Mouse (Mus musculus): ENCODE measurements at regions not wholly inside any gene's neighbourhood (a gene's known extent, or its start where the extent isn't known, plus 50 kb on each side); places are given as distances from the start of the nearest gene placed in this dataset.

DNA sequence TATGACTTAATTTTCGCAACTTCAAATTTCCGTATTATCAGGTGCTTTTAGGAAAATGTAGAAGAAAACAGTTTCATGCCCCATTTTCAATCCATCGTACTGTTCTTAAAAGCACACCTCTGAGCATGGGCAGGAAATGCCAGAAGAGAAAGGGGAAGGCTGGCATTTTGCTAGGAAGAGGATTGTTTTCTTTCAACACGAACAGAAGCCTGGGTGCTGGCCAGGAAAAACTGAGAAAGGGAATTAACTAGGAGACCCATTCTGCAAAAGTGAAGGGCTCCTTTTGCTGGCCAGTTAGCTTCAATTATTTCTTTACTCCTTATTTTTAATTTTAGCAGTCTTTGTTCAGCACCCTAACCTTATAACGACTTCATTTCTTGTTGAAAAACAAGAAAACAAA, 264.0 kb downstream of the Btg1 start:
- H3K27me3 ChIP-seq (ENCODE audit: control insufficient read depth, insufficient read depth, low read length) = no peaks in the 10 kb centered on the region
- no peaks in the 10 kb centered on the region for H3K36me3 ChIP-seq (ENCODE audit: control insufficient read depth, insufficient read depth, low read length)
- 69% methylated on average over 5 of the region's 5 CpGs for WGBS (ENCODE audit: insufficient replicate concordance)
- H3K27ac ChIP-seq (ENCODE audit: low read depth, low read length) = no peak overlapping the region
- no peak overlapping the region for H3K9ac ChIP-seq (ENCODE audit: low read depth, low read length)
- no peaks in the 10 kb centered on the region for H3K9me3 ChIP-seq (replicated peaks; ENCODE audit: control insufficient read depth, low read length)
- H3K4me1 ChIP-seq (ENCODE audit: control insufficient read depth, insufficient read depth, low read length) = no peaks in the 10 kb centered on the region
- no peak for ATAC-seq (replicated peaks; ENCODE audit: insufficient number of reproducible peaks, low FRiP score, low TSS enrichment)
- H3K4me2 ChIP-seq = no peak overlapping the region
- H3K4me3 ChIP-seq (ENCODE audit: low read depth, low read length) = no peak overlapping the region

DNA sequence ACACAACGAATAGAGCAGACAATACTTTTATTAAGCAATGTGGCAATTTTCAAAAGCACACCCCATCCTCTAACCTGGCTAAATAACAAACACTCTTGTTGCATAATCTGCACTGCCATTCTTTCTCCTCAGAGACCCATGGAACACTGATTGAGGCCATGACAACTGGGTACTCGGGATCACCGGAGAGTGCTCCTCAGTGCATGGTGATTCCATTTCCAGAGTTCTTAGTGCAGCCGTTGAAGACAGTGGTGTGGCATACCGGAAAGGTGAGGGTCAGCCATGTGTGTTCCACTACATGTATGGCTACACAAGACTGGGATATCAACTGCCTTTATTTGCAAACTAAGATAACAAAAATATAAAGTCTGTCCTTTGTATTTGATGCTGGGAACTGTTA, 264.4 kb downstream of the Btg1 start:
- Histone ChIP-seq H3K9me3 (replicated peaks; ENCODE audit: control insufficient read depth, low read length) (no peaks in the 10 kb centered on the region), H3K4me3 (ENCODE audit: low read depth, low read length) (no peak overlapping the region), H3K27me3 (ENCODE audit: control insufficient read depth, insufficient read depth, low read length) (no peaks in the 10 kb centered on the region), H3K36me3 (ENCODE audit: control insufficient read depth, insufficient read depth, low read length) (no peaks in the 10 kb centered on the region), H3K4me1 (ENCODE audit: control insufficient read depth, insufficient read depth, low read length) (no peaks in the 10 kb centered on the region), H3K4me2 (no peak overlapping the region), H3K9ac (ENCODE audit: low read depth, low read length) (no peak overlapping the region), H3K27ac (ENCODE audit: low read depth, low read length) (no peak overlapping the region)
- 77% methylated on average over 5 of the region's 5 CpGs for WGBS (ENCODE audit: insufficient replicate concordance)
- ATAC-seq (replicated peaks; ENCODE audit: insufficient number of reproducible peaks, low FRiP score, low TSS enrichment) = no peak

DNA sequence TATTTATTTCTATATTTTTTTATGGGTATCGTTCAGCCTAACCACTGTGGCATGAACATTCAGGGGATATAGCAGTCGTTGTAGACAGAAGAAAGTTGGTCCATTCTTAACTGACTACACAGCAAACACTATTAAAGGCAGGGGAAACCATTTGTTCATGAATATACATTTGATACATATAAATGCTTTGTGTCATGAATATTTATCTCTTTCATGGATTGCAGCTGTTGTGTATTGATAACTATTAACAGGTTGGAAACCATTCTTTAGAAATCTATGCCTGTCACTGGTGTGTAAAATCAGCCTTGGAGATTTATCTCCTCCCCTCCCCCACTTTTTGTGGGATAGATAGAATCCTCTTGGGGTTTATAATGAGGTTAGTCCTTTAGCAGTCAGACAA, 264.9 kb downstream of the Btg1 start:
- no peak overlapping the region for H3K4me2 ChIP-seq
- H3K27ac ChIP-seq (ENCODE audit: low read depth, low read length) = no peak overlapping the region
- H3K4me1 ChIP-seq (ENCODE audit: control insufficient read depth, insufficient read depth, low read length) = no peaks in the 10 kb centered on the region
- H3K36me3 ChIP-seq (ENCODE audit: control insufficient read depth, insufficient read depth, low read length) = no peaks in the 10 kb centered on the region
- no peaks in the 10 kb centered on the region for H3K27me3 ChIP-seq (ENCODE audit: control insufficient read depth, insufficient read depth, low read length)
- WGBS (ENCODE audit: insufficient replicate concordance) = 78% methylated on average over 2 of the region's 2 CpGs
- H3K9ac ChIP-seq (ENCODE audit: low read depth, low read length) = no peak overlapping the region
- H3K4me3 ChIP-seq (ENCODE audit: low read depth, low read length) = no peak overlapping the region
- no peaks in the 10 kb centered on the region for H3K9me3 ChIP-seq (replicated peaks; ENCODE audit: control insufficient read depth, low read length)
- ATAC-seq (replicated peaks; ENCODE audit: insufficient number of reproducible peaks, low FRiP score, low TSS enrichment) = no peak

DNA sequence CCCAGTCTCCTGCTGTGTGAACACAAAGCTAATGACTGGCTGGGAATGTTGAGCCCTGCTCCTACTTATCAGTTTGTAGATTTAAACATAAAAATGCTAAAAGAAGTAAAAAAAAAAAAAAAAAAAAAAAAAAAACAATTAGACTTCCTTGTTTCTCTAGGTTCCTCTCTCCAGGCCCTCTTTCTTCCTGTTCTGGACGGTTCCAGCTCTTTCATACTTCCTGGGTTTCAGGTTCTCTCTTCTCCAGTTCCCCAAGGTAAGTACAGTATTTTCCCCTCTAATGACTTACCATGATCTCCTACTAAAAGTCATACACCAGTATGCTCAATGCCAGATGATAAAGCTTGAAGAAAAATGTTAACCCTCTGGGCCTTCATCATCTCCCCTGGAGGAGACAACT, 284.3 kb downstream of the Btg1 start:
- no peak overlapping the region for H3K27ac ChIP-seq (ENCODE audit: low read depth, low read length)
- no peak overlapping the region for H3K4me2 ChIP-seq
- ATAC-seq (replicated peaks; ENCODE audit: insufficient number of reproducible peaks, low FRiP score, low TSS enrichment) = no peak
- no peaks in the 10 kb centered on the region for H3K36me3 ChIP-seq (ENCODE audit: control insufficient read depth, insufficient read depth, low read length)
- WGBS (ENCODE audit: insufficient replicate concordance) = 55% methylated on average over 1 of the region's 1 CpGs
- no peaks in the 10 kb centered on the region for H3K9me3 ChIP-seq (replicated peaks; ENCODE audit: control insufficient read depth, low read length)
- H3K27me3 ChIP-seq (ENCODE audit: control insufficient read depth, insufficient read depth, low read length) = no peaks in the 10 kb centered on the region
- no peaks in the 10 kb centered on the region for H3K4me1 ChIP-seq (ENCODE audit: control insufficient read depth, insufficient read depth, low read length)
- no peak overlapping the region for H3K9ac ChIP-seq (ENCODE audit: low read depth, low read length)
- no peak overlapping the region for H3K4me3 ChIP-seq (ENCODE audit: low read depth, low read length)

DNA sequence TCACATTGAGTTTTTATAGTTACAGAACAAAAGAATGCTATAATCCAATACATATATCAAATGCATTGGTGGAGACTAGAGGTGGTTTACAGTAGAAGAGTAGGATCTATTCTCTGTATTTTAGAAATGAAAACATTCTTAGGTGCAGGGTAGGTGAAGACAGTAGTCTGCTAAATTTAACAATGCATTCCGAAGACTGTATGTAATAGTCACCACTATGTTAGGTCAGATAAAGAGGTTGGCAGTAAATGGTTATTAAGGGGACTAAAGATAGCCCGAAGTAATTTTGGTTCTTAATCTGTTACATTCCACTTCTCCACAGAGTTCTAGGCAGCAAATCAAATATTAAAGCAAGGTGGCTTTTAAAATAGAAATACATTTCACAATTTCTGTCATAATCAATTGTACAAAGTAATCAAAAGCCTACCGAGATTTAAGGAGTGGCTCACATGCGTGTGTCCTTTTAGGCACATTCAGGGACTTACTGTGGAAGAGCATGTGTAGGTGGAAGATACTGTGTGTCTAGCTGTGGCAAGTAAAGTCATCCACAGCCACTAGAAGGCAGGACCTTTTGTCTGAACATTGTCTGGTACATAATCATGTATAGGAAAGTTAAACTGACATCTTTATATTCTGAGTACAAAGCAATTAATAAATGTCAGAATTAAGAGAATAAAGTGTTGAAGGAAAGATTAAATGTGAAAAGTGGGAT, 288.4 kb downstream of the Btg1 start:
- Histone ChIP-seq H3K36me3 (ENCODE audit: control insufficient read depth, insufficient read depth, low read length) (no peaks in the 10 kb centered on the region), H3K4me3 (ENCODE audit: low read depth, low read length) (no peak overlapping the region), H3K27ac (ENCODE audit: low read depth, low read length) (no peak overlapping the region), H3K9me3 (replicated peaks; ENCODE audit: control insufficient read depth, low read length) (no peaks in the 10 kb centered on the region), H3K4me1 (ENCODE audit: control insufficient read depth, insufficient read depth, low read length) (no peaks in the 10 kb centered on the region), H3K4me2 (no peak overlapping the region), H3K9ac (ENCODE audit: low read depth, low read length) (no peak overlapping the region), H3K27me3 (ENCODE audit: control insufficient read depth, insufficient read depth, low read length) (no peaks in the 10 kb centered on the region)
- WGBS (ENCODE audit: insufficient replicate concordance) = 64% methylated on average over 4 of the region's 4 CpGs
- ATAC-seq (replicated peaks; ENCODE audit: insufficient number of reproducible peaks, low FRiP score, low TSS enrichment) = no peak

DNA sequence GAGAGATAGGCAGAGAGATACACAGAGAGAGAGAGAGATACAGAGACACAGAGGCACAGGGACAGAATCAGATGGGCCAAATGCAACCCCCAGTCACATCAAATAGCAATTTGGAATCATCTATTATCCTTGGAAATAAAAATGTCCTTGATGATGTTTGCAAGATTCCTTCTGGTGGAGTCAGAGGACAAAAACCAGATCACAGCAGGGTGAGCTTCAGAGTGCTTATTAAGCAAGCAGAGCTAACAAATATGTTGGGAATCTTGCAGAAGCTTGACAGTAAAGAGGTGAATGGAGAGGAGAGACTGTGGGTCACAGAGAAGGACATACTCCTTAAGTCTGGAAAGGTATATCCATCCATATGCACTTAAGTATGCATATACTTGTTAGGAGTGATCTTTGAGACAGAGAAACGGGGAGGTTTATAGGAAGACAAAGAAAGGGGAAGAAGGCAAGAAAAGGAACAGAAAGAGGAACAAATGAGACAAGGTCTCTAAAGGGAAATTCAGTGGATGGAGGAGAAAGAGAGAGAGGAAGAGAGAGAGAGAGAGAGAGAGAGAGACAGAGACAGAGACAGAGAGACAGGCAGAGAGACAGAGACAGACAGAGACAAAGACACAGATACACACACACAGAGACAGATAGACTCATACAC, 293.0 kb downstream of the Btg1 start:
- no peaks in the 10 kb centered on the region for H3K4me1 ChIP-seq (ENCODE audit: control insufficient read depth, insufficient read depth, low read length)
- no peak overlapping the region for H3K4me3 ChIP-seq (ENCODE audit: low read depth, low read length)
- no peak overlapping the region for H3K4me2 ChIP-seq
- ATAC-seq (replicated peaks; ENCODE audit: insufficient number of reproducible peaks, low FRiP score, low TSS enrichment) = no peak
- H3K9ac ChIP-seq (ENCODE audit: low read depth, low read length) = no peak overlapping the region
- no peaks in the 10 kb centered on the region for H3K27me3 ChIP-seq (ENCODE audit: control insufficient read depth, insufficient read depth, low read length)
- H3K9me3 ChIP-seq (replicated peaks; ENCODE audit: control insufficient read depth, low read length) = peaks cover under 1% of the 10 kb centered on the region; the same call in 1 of the 2 replicates
- no peak overlapping the region for H3K27ac ChIP-seq (ENCODE audit: low read depth, low read length)
- WGBS (ENCODE audit: insufficient replicate concordance) = 75% methylated on average over 1 of the region's 1 CpGs
- H3K36me3 ChIP-seq (ENCODE audit: control insufficient read depth, insufficient read depth, low read length) = no peaks in the 10 kb centered on the region

DNA sequence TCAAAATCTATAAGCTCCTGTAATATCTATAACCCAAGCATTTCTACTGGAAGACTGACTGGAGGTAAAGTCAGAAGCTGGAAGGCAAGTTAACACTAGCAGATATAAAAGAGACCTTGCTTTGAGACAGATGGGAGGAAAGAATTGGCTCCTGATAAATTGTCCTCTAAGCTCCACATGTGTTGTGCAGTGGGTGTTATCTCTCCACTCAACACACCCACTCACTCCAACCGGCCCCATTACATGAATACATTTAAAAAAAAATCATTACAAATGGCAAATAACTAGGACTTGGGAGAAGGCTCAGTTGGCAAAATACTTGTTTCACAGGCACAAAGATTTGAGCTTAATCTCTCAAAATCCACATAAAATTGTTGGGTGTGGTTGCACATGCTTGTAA, 304.4 kb downstream of the Btg1 start:
- no peak overlapping the region for H3K27ac ChIP-seq (ENCODE audit: low read depth, low read length)
- H3K36me3 ChIP-seq (ENCODE audit: control insufficient read depth, insufficient read depth, low read length) = no peaks in the 10 kb centered on the region
- no peaks in the 10 kb centered on the region for H3K4me1 ChIP-seq (ENCODE audit: control insufficient read depth, insufficient read depth, low read length)
- no peaks in the 10 kb centered on the region for H3K27me3 ChIP-seq (ENCODE audit: control insufficient read depth, insufficient read depth, low read length)
- no peak overlapping the region for H3K9ac ChIP-seq (ENCODE audit: low read depth, low read length)
- no peak for ATAC-seq (replicated peaks; ENCODE audit: insufficient number of reproducible peaks, low FRiP score, low TSS enrichment)
- 0 out of 2 replicates have a peak, but pooled peaks cover 6% of the 10 kb centered on the region for H3K9me3 ChIP-seq (replicated peaks; ENCODE audit: control insufficient read depth, low read length)
- H3K4me2 ChIP-seq = no peak overlapping the region
- H3K4me3 ChIP-seq (ENCODE audit: low read depth, low read length) = no peak overlapping the region
- WGBS (ENCODE audit: insufficient replicate concordance) = 49% methylated on average over 1 of the region's 1 CpGs

DNA sequence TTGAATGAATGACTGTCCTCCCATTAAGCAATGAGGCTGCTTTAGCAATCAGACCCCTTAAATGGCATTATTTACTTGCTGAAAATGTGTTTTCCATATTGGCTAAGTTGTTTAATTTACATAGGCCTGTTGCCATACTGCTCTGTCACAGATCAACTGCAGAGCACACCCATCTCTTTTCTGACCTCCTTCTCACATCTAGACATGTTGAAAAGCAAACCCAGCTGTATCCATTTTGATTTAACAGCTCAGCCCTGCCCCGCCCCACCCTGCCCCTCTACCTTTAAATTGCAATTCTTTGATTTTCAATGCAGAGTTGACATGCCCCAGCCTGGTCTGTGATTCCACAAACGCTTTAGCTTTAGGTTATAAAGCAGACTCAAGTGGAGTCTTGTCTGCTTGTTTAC, 307.5 kb downstream of the Btg1 start:
- Histone ChIP-seq H3K9me3 (replicated peaks; ENCODE audit: control insufficient read depth, low read length) (no peaks in the 10 kb centered on the region), H3K27ac (ENCODE audit: low read depth, low read length) (no peak overlapping the region), H3K4me1 (ENCODE audit: control insufficient read depth, insufficient read depth, low read length) (no peaks in the 10 kb centered on the region), H3K4me2 (no peak overlapping the region), H3K27me3 (ENCODE audit: control insufficient read depth, insufficient read depth, low read length) (no peaks in the 10 kb centered on the region), H3K4me3 (ENCODE audit: low read depth, low read length) (no peak overlapping the region), H3K36me3 (ENCODE audit: control insufficient read depth, insufficient read depth, low read length) (no peaks in the 10 kb centered on the region), H3K9ac (ENCODE audit: low read depth, low read length) (no peak overlapping the region)
- WGBS (ENCODE audit: insufficient replicate concordance) = 79% methylated on average over 2 of the region's 2 CpGs
- no peak for ATAC-seq (replicated peaks; ENCODE audit: insufficient number of reproducible peaks, low FRiP score, low TSS enrichment)

DNA sequence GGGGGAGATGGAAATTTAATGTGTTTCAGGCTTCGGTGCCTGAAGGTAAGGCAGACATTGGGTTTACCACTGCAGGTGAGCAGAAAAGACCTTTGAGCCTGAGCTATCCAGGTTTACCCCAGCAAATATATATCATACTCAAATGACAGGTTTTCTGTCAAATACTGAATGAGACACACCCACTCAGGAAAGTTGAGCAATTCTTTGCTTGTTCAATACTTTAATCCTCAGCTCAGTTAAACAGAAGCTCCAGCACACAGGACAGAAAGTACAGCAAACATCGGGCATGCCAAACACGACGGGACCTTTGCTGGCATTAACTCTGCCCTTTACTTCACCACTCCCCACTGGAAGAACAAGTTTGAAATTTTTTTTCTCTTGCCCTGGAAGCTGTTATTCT, 307.9 kb downstream of the Btg1 start:
- WGBS (ENCODE audit: insufficient replicate concordance) = 86% methylated on average over 4 of the region's 4 CpGs
- no peak overlapping the region for H3K9ac ChIP-seq (ENCODE audit: low read depth, low read length)
- H3K4me3 ChIP-seq (ENCODE audit: low read depth, low read length) = no peak overlapping the region
- H3K27ac ChIP-seq (ENCODE audit: low read depth, low read length) = no peak overlapping the region
- no peaks in the 10 kb centered on the region for H3K36me3 ChIP-seq (ENCODE audit: control insufficient read depth, insufficient read depth, low read length)
- H3K4me2 ChIP-seq = no peak overlapping the region
- no peaks in the 10 kb centered on the region for H3K4me1 ChIP-seq (ENCODE audit: control insufficient read depth, insufficient read depth, low read length)
- H3K27me3 ChIP-seq (ENCODE audit: control insufficient read depth, insufficient read depth, low read length) = no peaks in the 10 kb centered on the region
- ATAC-seq (replicated peaks; ENCODE audit: insufficient number of reproducible peaks, low FRiP score, low TSS enrichment) = no peak
- no peaks in the 10 kb centered on the region for H3K9me3 ChIP-seq (replicated peaks; ENCODE audit: control insufficient read depth, low read length)

Measured in heart, embryonic 11.5 days (tissue).